Mouse (Mus musculus): ENCODE results near the gene Acad8. TPM values are rescaled to one million over a fixed set of nuclear protein-coding genes. Genes with fewer than 3 reads are reported as not detected.

Gene Acad8
- polyA plus RNA-seq (2012; ENCODE audit: insufficient read depth, low replicate concordance): 0.68 TPM in 1 of 2 replicates, not detected in the other

DNA sequence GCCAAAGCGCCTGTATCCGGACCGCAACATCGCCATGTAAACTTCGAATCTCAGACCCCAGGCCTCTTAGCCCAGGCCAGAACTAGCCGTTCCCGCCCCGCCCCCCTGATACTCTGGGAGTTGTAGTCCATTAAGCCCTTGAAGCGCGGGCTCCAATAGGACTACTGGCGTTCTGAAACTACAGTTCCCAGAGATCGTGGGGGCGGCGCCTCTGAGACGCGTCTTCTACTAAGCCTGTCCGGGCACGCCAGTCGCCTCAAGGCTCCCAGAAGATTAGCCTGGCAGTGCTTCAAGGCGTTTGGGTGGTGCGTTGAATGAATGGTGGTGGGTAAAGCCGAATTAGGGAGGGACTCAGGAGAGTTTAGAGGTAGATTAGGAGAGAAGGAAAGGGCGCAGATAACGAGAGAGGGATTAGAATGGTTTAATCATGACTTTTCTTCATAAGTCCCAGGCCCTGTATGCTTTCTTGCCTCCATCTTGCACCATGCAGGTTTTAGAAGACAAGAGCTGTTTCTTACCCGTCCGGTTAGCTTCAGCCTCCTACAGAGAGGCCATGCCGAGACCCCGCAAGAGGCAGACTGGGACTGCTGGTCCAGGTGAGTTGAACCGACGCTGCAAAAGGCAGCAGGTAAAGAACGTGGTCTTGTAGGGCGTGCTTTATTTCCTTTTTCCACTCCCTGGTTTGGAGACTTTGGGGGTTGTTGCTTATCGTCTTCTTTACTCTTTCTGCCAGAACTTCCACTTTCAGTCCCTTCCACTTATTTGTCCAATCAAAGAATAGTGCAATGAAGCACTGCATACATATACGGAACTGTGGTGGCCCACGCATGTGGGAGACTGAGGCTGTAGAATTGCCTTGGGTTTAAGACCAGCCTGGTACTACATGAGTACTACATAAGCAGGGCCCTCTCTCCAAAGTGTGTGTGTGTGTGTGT lies at the start of gene Acad8, which contains the start of gene Thyn1:
Gene Acad8, minus strand, starts transcription at position 106 of the 935 bp plus-strand sequence.
Gene Thyn1, plus strand, starts transcription at position 250 of the 935 bp plus-strand sequence.
- no peaks in the 10 kb centered on the region for H3K9me3 ChIP-seq
- no peaks in the 10 kb centered on the region for H3K27me3 ChIP-seq (replicated peaks)
- TF ChIP-seq FLI1 (IDR thresholded peaks at IDR 0.05; ENCODE audit: low read length) (no peak), GATA1 (IDR thresholded peaks at IDR 0.05; ENCODE audit: borderline replicate concordance, low read length) (no peak)
- peak within 1 kb of the TSS; percentile 99 for H3K4me3 ChIP-seq (replicated peaks)
- peaks cover 21% of the 10 kb centered on the region for H3K36me3 ChIP-seq (replicated peaks; ENCODE audit: low read length)
- peaks cover 61% of the 10 kb centered on the region for H3K4me1 ChIP-seq

DNA sequence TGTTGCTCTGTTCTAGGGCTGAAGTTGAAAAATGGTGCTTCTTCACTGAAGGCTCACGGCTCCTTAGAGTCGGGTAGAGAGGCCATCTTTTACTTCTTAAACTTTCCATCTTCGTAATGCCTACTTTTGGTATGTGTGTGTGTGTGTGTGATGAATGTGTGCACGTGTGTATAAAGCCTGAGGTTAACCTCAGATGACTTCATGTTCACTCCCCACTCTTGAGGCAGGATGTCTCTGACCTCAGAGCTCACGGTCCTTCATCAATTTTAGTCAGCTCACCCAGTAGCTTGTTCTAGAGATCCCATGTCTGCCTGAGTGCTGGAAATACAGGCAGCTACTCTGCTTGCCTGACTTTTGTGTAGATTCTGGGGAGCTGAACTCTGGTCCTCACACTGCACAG lies 44.5 kb upstream of the Acad8 start:
- Histone ChIP-seq H3K36me3 (replicated peaks; ENCODE audit: low read length) (peaks cover 97% of the 10 kb centered on the region), H3K9me3 (no peaks in the 10 kb centered on the region), H3K27me3 (replicated peaks) (no peaks in the 10 kb centered on the region), H3K4me1 (peaks cover 22% of the 10 kb centered on the region), H3K4me3 (replicated peaks) (no peak overlapping the region)
- TF ChIP-seq GATA1 (IDR thresholded peaks at IDR 0.05; ENCODE audit: borderline replicate concordance, low read length): no peak
- no peak for TF ChIP-seq FLI1 (IDR thresholded peaks at IDR 0.05; ENCODE audit: low read length)

DNA sequence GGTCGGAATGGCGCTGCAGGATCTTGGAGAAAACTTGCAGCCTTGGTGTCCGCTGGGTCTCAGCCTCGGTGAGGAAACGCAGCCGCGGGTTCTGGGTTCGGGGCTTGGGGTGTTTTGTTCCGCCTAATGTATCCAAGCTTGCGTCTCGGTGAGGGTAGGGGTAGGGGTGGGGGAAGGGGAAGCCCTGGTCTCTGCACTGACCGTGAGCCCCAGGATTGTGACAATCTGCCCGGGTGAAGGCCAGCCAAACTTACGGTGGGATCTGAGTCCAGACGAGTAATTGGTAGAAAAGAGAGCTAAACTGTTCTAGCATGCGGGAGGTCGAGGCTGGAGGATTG lies 31.4 kb upstream of the Acad8 start:
- Histone ChIP-seq H3K36me3 (replicated peaks; ENCODE audit: low read length) (peaks cover 19% of the 10 kb centered on the region), H3K4me1 (peaks cover 74% of the 10 kb centered on the region), H3K27me3 (replicated peaks) (no peaks in the 10 kb centered on the region), H3K4me3 (replicated peaks) (peak overlapping the region; percentile 100), H3K9me3 (no peaks in the 10 kb centered on the region)
- no peak for TF ChIP-seq GATA1 (IDR thresholded peaks at IDR 0.05; ENCODE audit: borderline replicate concordance, low read length)
- no peak for TF ChIP-seq FLI1 (IDR thresholded peaks at IDR 0.05; ENCODE audit: low read length)

DNA sequence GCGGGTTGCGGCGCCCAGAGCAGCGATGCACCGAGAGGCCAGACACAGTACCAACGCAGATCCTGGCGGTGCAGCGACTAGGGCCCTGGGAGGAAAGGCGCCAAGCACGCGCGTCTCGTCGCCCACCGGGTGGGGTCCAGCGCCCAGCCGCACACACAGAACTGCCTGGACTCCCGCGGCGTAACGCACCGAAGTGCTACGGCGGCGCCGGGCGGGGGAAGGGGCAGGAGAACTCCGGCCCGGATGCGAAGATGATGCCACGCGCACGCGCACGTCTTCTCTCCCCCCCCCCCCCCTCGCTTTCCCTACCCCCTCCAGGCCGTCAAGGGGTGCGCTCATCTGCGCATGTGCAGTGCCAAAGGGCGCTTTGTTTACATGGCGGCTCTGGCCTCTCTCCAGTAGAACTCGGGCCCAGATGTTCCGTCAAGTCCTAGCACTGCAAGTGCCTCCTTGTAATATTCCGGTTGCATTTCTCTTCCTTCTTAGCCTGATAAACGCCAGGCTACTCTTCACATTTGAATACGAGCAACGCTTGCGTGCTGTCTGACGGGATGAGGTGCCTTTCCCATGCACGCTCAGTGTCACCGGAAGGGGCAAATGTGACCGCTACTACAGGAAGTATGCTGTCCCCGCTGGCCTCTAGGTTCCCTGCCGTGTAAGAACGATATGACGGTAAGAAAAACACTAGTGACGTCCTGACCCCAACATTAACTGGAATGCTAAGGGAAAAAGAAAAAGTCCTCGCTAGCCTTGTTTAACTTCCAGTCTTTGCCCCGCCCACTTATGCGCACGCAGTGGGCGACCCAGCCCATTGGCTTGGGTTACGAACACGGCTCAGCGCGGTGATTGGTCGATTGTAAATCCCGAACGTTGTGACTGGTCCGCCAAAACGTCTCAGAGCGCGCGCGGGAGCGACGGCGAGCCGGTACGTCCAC lies 30.7 kb upstream of the Acad8 start, which contains the start of the genes Vps26b and Ncapd3:
Gene Vps26b, minus strand, starts transcription at position 238 of the 935 bp plus-strand sequence.
Gene Ncapd3, plus strand, starts transcription at position 348 of the 935 bp plus-strand sequence.
- 0 out of 2 replicates have a peak, but pooled peaks have one; percentile 10 for TF ChIP-seq FLI1 (IDR thresholded peaks at IDR 0.05; ENCODE audit: low read length)
- no peak for TF ChIP-seq GATA1 (IDR thresholded peaks at IDR 0.05; ENCODE audit: borderline replicate concordance, low read length)
- H3K27me3 ChIP-seq (replicated peaks): no peaks in the 10 kb centered on the region
- H3K36me3 ChIP-seq (replicated peaks; ENCODE audit: low read length): peaks cover 16% of the 10 kb centered on the region
- no peaks in the 10 kb centered on the region for H3K9me3 ChIP-seq
- peak within 1 kb of the TSS; percentile 100 for H3K4me3 ChIP-seq (replicated peaks)
- peaks cover 72% of the 10 kb centered on the region for H3K4me1 ChIP-seq

DNA sequence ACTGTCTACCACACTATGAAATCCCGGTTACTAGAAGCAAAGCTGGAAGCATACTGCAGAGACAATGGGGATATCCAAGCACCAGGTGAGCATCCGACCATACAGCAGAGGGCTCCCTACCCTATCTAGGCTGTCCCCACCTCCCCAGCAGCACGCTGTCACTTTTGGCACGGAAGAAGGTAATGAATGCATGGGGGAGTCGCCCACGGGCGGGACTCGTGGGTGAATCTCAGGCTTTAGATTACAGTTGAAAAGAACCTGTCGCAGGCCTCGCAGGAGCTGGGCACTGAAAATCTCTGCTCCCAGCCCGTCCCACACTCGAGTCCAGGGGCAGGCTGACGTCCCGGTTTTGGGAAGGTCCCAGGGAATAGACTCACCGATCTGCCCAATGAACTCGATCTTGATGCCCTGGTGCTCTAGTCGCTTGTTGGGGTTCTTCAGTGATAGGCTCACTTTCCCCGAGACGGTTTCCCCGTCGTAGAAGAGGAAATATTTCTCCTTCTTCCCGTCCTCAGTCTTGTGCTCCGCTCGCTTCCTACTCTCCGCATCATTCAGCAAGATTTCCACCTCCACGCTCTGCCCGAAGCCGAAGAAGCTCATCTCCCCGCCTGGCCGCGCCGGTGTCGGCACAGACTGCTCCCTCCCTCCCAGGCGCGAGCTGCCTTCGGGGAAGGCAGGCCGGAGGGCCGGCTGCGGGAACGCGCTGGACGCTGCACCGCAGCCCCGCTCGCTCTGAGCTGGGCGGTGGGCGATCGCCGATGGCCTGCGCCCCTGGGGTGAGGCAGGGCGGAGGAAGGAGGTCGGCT lies 29.9 kb upstream of the Acad8 start:
- Histone ChIP-seq H3K4me3 (replicated peaks) (peak overlapping the region; percentile 100), H3K9me3 (no peaks in the 10 kb centered on the region), H3K4me1 (peaks cover 71% of the 10 kb centered on the region), H3K27me3 (replicated peaks) (no peaks in the 10 kb centered on the region), H3K36me3 (replicated peaks; ENCODE audit: low read length) (peaks cover 10% of the 10 kb centered on the region)
- TF ChIP-seq GATA1 (IDR thresholded peaks at IDR 0.05; ENCODE audit: borderline replicate concordance, low read length) (no peak), FLI1 (IDR thresholded peaks at IDR 0.05; ENCODE audit: low read length) (no peak)

DNA sequence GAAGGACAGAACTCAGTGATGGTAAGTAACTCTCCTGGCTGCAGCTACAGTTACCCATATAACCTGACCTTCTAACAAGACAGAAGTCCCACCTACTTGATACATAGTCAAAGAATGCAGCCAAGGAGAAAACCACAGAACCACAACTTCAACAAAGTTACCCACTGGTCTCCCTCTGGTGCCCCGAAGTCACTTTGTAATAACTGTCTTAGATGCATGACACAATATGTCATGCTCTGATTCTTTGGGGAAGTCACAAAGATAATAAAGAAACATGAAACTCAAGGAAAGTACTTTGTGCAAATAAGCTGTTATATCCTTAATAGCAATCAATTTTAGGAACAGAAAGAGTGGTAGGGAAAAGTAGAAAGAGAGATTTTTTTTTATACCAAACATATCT lies 27.3 kb upstream of the Acad8 start:
- Histone ChIP-seq H3K27me3 (replicated peaks) (no peaks in the 10 kb centered on the region), H3K4me1 (peaks cover 71% of the 10 kb centered on the region), H3K36me3 (replicated peaks; ENCODE audit: low read length) (peaks cover 24% of the 10 kb centered on the region), H3K4me3 (replicated peaks) (no peak overlapping the region), H3K9me3 (no peaks in the 10 kb centered on the region)
- TF ChIP-seq FLI1 (IDR thresholded peaks at IDR 0.05; ENCODE audit: low read length) (no peak), GATA1 (IDR thresholded peaks at IDR 0.05; ENCODE audit: borderline replicate concordance, low read length) (no peak)

DNA sequence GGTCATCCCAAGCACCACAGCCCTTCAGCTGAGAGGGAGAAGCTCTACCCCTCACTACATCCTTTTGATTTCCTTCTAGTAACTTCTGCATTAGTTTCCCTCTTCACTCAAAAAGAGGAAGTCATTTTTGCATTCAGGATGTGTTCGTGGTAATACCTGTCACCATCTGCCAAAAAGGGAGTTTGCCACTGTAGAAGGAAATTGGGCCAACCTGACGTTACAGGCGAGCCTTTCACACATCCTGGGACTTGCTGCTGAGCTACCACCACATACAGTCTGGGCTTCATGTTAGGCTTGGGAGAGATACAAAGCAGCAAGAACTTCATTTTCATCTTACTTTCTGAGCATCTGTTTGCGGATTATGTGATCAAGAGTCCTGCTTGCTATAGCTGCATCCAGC lies 24.3 kb upstream of the Acad8 start:
- H3K4me1 ChIP-seq: peaks cover 59% of the 10 kb centered on the region
- no peaks in the 10 kb centered on the region for H3K9me3 ChIP-seq
- no peak overlapping the region for H3K4me3 ChIP-seq (replicated peaks)
- peaks cover 46% of the 10 kb centered on the region for H3K36me3 ChIP-seq (replicated peaks; ENCODE audit: low read length)
- no peaks in the 10 kb centered on the region for H3K27me3 ChIP-seq (replicated peaks)
- no peak for TF ChIP-seq GATA1 (IDR thresholded peaks at IDR 0.05; ENCODE audit: borderline replicate concordance, low read length)
- no peak for TF ChIP-seq FLI1 (IDR thresholded peaks at IDR 0.05; ENCODE audit: low read length)

DNA sequence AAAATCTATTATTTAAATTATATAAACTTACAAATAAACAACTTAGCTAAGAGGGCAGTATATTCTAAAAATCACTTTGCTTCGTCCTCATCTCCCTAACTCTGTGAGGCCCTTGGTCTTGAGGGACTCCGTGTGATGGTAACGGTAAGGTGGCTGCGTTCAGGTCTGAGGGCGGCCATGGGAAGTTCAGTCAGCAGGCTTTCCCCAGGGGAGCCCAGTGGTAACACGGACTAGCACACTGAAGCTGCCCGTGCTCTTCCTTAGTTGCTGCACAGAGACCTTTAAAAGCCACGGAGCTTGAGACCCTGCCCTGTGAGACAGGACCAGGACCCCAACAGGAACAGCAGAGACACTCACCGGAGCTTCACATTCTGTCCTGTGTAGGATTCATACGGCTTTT lies 19.6 kb upstream of the Acad8 start:
- H3K27me3 ChIP-seq (replicated peaks): no peaks in the 10 kb centered on the region
- H3K9me3 ChIP-seq: no peaks in the 10 kb centered on the region; the same call in 1 of the 2 replicates
- TF ChIP-seq FLI1 (IDR thresholded peaks at IDR 0.05; ENCODE audit: low read length): no peak
- no peak overlapping the region for H3K4me3 ChIP-seq (replicated peaks)
- peaks cover 85% of the 10 kb centered on the region for H3K36me3 ChIP-seq (replicated peaks; ENCODE audit: low read length)
- H3K4me1 ChIP-seq: peaks cover 23% of the 10 kb centered on the region

DNA sequence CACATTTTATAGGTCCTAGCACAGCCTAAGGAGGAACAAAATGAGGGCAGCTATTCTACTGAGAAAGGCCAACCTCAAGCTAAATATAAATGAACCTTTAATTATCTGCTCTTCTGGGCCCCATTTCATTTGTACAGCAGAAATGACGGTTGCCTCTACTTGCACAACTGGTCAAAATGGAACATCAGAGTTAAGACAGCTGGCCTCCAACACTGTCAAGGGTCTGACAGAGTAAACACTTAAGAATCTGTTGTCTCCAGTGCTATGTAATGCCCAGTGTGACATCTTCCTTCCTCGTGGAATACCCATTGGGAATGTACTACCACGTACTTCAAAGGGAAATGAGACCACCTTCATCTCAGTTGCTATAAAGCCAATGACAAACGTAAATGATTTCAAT lies 12.2 kb upstream of the Acad8 start:
- Histone ChIP-seq H3K27me3 (replicated peaks) (no peaks in the 10 kb centered on the region), H3K4me3 (replicated peaks) (no peak overlapping the region), H3K9me3 (no peaks in the 10 kb centered on the region; the same call in 1 of the 2 replicates), H3K4me1 (no peaks in the 10 kb centered on the region), H3K36me3 (replicated peaks; ENCODE audit: low read length) (peaks cover 98% of the 10 kb centered on the region)
- TF ChIP-seq GATA1 (IDR thresholded peaks at IDR 0.05; ENCODE audit: borderline replicate concordance, low read length): no peak
- no peak for TF ChIP-seq FLI1 (IDR thresholded peaks at IDR 0.05; ENCODE audit: low read length)

All from megakaryocyte, embryonic 14.5 days (primary cell).